Mouse (Mus musculus): ENCODE measurements around the gene E130116L18Rik.

DNA sequence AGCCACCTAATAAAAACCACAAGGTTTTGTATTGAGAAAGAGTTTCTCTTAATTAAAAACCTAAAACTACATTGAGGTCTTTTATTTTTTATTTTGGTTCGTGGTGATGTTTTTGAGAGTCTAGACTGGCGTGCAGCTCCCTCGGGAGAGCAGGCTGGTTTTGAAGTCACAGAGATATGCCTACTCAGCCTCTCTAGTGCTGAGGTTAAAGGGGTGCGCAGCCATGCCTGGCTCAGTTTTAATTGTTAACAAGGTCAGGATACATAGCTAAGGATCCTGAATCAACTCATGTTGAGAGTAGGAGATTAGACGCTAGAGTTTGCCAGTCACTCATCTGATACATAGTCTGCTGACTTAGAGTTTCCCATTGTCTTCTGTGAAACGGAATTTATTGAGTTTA is 38.5 kb upstream of the E130116L18Rik start:
- TF ChIP-seq CTCF (IDR thresholded peaks at IDR 0.05; ENCODE audit: insufficient read depth, low read depth, low read length) (no peak), POLR2A (IDR thresholded peaks at IDR 0.05; ENCODE audit: insufficient read depth, low read depth, low read length) (no peak)

Measured in olfactory bulb, adult 2 months (tissue).